Mouse (Mus musculus) CD8-positive naive resting alpha-beta T cell, adult 2 months (primary cell): ENCODE measurements around the gene Vstm2l.

Experiments used
- DNase-seq, 2 experiments: peaks; one replicate each; pipeline ENCODE4 v3.0.0; 2022; ENCODE audit warnings: low read depth in 2 of 2, low spot score in 2 of 2

Gene Vstm2l

GRCm38 (mm10) chr2:157989946-157990345, 75.5 kb downstream of the Vstm2l start:
- no peak for DNase-seq

GRCm38 (mm10) chr2:157991026-157991425, 76.6 kb downstream of the Vstm2l start:
- DNase-seq = no peak

- no peak for DNase-seq
These were observed 78.0 kb downstream of the Vstm2l start for GRCm38 (mm10) chr2:157992501-157992900.
